ENCODE assay signal across 8 mouse cellular contexts in the genomic region with DNA sequence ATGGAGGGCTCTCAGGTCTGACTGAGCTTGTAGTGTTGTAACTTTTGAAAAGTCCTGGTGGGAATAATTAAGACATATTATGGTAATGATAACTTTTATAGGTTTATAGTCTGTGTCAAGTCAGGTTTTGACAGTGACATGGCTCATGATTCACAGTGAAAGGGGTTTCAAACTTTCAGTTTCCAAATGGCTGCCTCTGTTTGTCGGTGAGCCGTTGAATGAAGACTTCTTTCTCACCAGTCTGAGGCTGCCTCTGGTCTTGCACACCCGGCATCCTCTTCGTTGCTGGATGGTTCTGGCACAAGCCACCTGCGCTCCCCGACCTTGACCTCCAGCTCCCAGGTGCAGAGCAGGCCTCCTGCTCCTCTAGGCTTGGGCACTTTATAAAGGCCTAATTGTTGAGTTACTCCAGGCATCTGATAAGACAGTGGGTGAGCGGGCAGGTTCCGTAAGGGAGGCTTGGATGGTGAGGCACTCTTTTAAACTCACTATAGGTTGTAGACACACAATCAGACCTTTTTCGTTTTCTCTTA. TPM values are rescaled to one million over a fixed set of nuclear protein-coding genes. Genes with fewer than 3 reads are reported as not detected.
DNase-seq lines count a peak whose midpoint lies in the region; ATAC-seq and TF ChIP-seq lines count a peak whose summit lies in the region.

No protein-coding gene starts in this region.

- no peak overlapping the region for H3K9ac ChIP-seq in heart, embryonic 12.5 days
- peak overlapping the region; percentile 65 for H3K9ac ChIP-seq in hindbrain, embryonic 13.5 days
- no peak overlapping the region; the same call in 1 of the 2 replicates for H3K9ac ChIP-seq in midbrain, embryonic 14.5 days (replicated peaks; ENCODE audit: low read length)

- H3K4me1 ChIP-seq in heart, embryonic 12.5 days (replicated peaks), result peaks cover 47% of the 10 kb centered on the region
- H3K4me1 ChIP-seq in bone marrow, adult 2 months (ENCODE audit: control insufficient read depth, insufficient read depth, low read length), result peaks cover 9% of the 10 kb centered on the region; the same call in 1 of the 2 replicates
- H3K4me1 ChIP-seq in hindbrain, embryonic 13.5 days (replicated peaks), result peaks cover 57% of the 10 kb centered on the region
- H3K4me1 ChIP-seq in midbrain, embryonic 14.5 days (ENCODE audit: control insufficient read depth, insufficient read depth, low read length), result peaks cover 49% of the 10 kb centered on the region

- peaks cover 5% of the 10 kb centered on the region; the same call in 1 of the 2 replicates for H3K27me3 ChIP-seq in heart, embryonic 12.5 days (replicated peaks)
- no peaks in the 10 kb centered on the region for H3K27me3 ChIP-seq in hindbrain, embryonic 13.5 days
- H3K27me3 ChIP-seq in midbrain, embryonic 14.5 days (ENCODE audit: control insufficient read depth, insufficient read depth, low read length), result no peaks in the 10 kb centered on the region

- no peaks in the 10 kb centered on the region for H3K36me3 ChIP-seq in heart, embryonic 12.5 days
- H3K36me3 ChIP-seq in hindbrain, embryonic 13.5 days, result no peaks in the 10 kb centered on the region
- no peaks in the 10 kb centered on the region for H3K36me3 ChIP-seq in midbrain, embryonic 14.5 days (ENCODE audit: control insufficient read depth, insufficient read depth, low read length)

- no peak for TF ChIP-seq POLR2A in bone marrow, adult 2 months (IDR thresholded peaks at IDR 0.05; ENCODE audit: borderline replicate concordance, control insufficient read depth, low read depth, low read length)

- intact Hi-C loops in heart, postnatal 25 days (cut with DNase I), result loop anchor here (5.0 kb wide), 1 partner anchor 73 kb away; no protein-coding TSS in a partner anchor
- intact Hi-C loops in gastrocnemius, postnatal 14 days (cut with DNase I; ENCODE audit: low total_unique reads), result no loop called here

- H3K4me2 ChIP-seq in heart, embryonic 12.5 days, result peak overlapping the region; percentile 93
- H3K4me2 ChIP-seq in hindbrain, embryonic 13.5 days, result peak overlapping the region; percentile 90
- peak overlapping the region; percentile 95 for H3K4me2 ChIP-seq in midbrain, embryonic 14.5 days (ENCODE audit: low read length)

- no peak for TF ChIP-seq CTCF in bone marrow, adult 2 months (IDR thresholded peaks at IDR 0.05; ENCODE audit: control insufficient read depth, insufficient read depth, low read length)

- no peak for DNase-seq in heart, postnatal 25 days (ENCODE audit: low spot score)
- DNase-seq in midbrain, embryonic 14.5 days, result no peak
- no peak for DNase-seq in cerebellum, adult 8-10 months
- no peak for DNase-seq in c-Kit-positive CD71-positive TER-119-positive erythroid progenitor cells, embryonic 14.5 days (ENCODE audit: low spot score)
- no peak for DNase-seq in gastrocnemius, postnatal 14 days

- peak overlapping the region; percentile 91 for H3K4me3 ChIP-seq in heart, embryonic 12.5 days
- no peak overlapping the region for H3K4me3 ChIP-seq in bone marrow, adult 2 months (replicated peaks; ENCODE audit: control insufficient read depth, low read depth, low read length)
- H3K4me3 ChIP-seq in hindbrain, embryonic 13.5 days, result peak overlapping the region; percentile 89
- peak overlapping the region; percentile 85; the same call in 1 of the 2 replicates for H3K4me3 ChIP-seq in midbrain, embryonic 14.5 days (replicated peaks; ENCODE audit: low read depth, low read length)

- WGBS in heart, embryonic 12.5 days, result 66% methylated on average over 9 of the region's 9 CpGs
- WGBS in bone marrow, adult 2 months, result 49% methylated on average over 9 of the region's 9 CpGs
- WGBS in hindbrain, embryonic 13.5 days, result 37% methylated on average over 9 of the region's 9 CpGs
- 44% methylated on average over 9 of the region's 9 CpGs for WGBS in midbrain, embryonic 14.5 days

- H3K9me3 ChIP-seq in heart, embryonic 12.5 days (replicated peaks), result no peaks in the 10 kb centered on the region
- H3K9me3 ChIP-seq in hindbrain, embryonic 13.5 days, result no peaks in the 10 kb centered on the region
- H3K9me3 ChIP-seq in midbrain, embryonic 14.5 days (ENCODE audit: control insufficient read depth, low read length), result no peaks in the 10 kb centered on the region

- ATAC-seq in heart, embryonic 12.5 days (ENCODE audit: insufficient number of reproducible peaks, low FRiP score), result no peak
- ATAC-seq in hindbrain, embryonic 13.5 days (ENCODE audit: low FRiP score), result no peak
- ATAC-seq in midbrain, embryonic 14.5 days (ENCODE audit: low FRiP score, low TSS enrichment), result no peak

- no peak overlapping the region for H3K27ac ChIP-seq in heart, embryonic 12.5 days (ENCODE audit: poor library complexity, severe bottlenecking)
- peak overlapping the region; percentile 56 for H3K27ac ChIP-seq in bone marrow, adult 2 months (ENCODE audit: control insufficient read depth, insufficient read depth, low read depth, low read length, poor library complexity)
- H3K27ac ChIP-seq in hindbrain, embryonic 13.5 days, result peak overlapping the region; percentile 67
- H3K27ac ChIP-seq in midbrain, embryonic 14.5 days (replicated peaks; ENCODE audit: low read depth, low read length), result no peak overlapping the region

RNA-seq across cellular contexts. Expression of gene Trak1, which starts 2.0 kb away (rescaled TPM):
- 37.3 and 42.0 TPM in 2 replicates for polyA plus RNA-seq in heart, embryonic 12.5 days (2016; fragmentation: Nextera tagmentation; extraction: Ambion mirVana)
- 100 to 1,000 TPM; 309 to 322 TPM for total RNA-seq in heart, postnatal 25 days (2021)
- 14.1 and 29.4 TPM in 2 replicates for polyA plus RNA-seq in bone marrow, adult 2 months (2011; ENCODE audit: insufficient read depth, insufficient read length, low replicate concordance, missing spikeins)
- polyA plus RNA-seq in hindbrain, embryonic 13.5 days (2015; fragmentation: Nextera tagmentation; extraction: Ambion mirVana), result 43.0 and 46.2 TPM in 2 replicates
- 47.0 and 53.6 TPM in 2 replicates for polyA plus RNA-seq in midbrain, embryonic 14.5 days (2014; fragmentation: Nextera tagmentation; extraction: Ambion mirVana)
- total RNA-seq in gastrocnemius, postnatal 14 days (2021), result 100 to 1,000 TPM; 167 to 178 TPM

RNA-seq across cellular contexts. Expression of gene Ulk4, which starts 22.3 kb away (rescaled TPM):
- polyA plus RNA-seq in heart, embryonic 12.5 days (2016; fragmentation: Nextera tagmentation; extraction: Ambion mirVana), result 97.4 and 111 TPM in 2 replicates
- under 1 TPM; 0.21 to 0.48 TPM for total RNA-seq in heart, postnatal 25 days (2021)
- not detected in 2 replicates for polyA plus RNA-seq in bone marrow, adult 2 months (2011; ENCODE audit: insufficient read depth, insufficient read length, low replicate concordance, missing spikeins)
- polyA plus RNA-seq in hindbrain, embryonic 13.5 days (2015; fragmentation: Nextera tagmentation; extraction: Ambion mirVana), result 106 and 109 TPM in 2 replicates
- polyA plus RNA-seq in midbrain, embryonic 14.5 days (2014; fragmentation: Nextera tagmentation; extraction: Ambion mirVana), result 75.7 and 79.0 TPM in 2 replicates
- total RNA-seq in gastrocnemius, postnatal 14 days (2021), result under 1 TPM; 0.31 to 0.41 TPM

Comparison
In these comparisons a context has a peak if more than half of its experiments do, and no peak if none do; other contexts are left out.
1. H3K27ac ChIP-seq: peak in bone marrow, adult 2 months (single experiment) and hindbrain, embryonic 13.5 days (single experiment); none in heart, embryonic 12.5 days (single experiment) and midbrain, embryonic 14.5 days (single experiment).
2. RNA of gene Ulk4, which starts 22.3 kb away (polyA plus RNA-seq): 106 to 109 TPM in hindbrain, embryonic 13.5 days, 97.4 to 111 TPM in heart, embryonic 12.5 days and 75.7 to 79.0 TPM in midbrain, embryonic 14.5 days; not detected in bone marrow, adult 2 months; every median in the first group is over 10 times any median in the second.
3. Peak in every context shown above with its lines, with median percentiles within 50 percentile points of each other: H3K4me2 ChIP-seq.